Mouse (Mus musculus): ENCODE data around the gene Dst.

Gene Dst

GRCm38 (mm10) chr1:33908191-33908962, at the start of gene Dst:
Dst (plus strand) TSS chr1:33908225.
- DNase-seq (ENCODE audit: low read depth, low spot score): no peak

GRCm38 (mm10) chr1:33869031-33869430, 39.0 kb upstream of the Dst start:
- no peak for DNase-seq (ENCODE audit: low read depth, low spot score)

- no peak for DNase-seq (ENCODE audit: low read depth, low spot score)
Measured at GRCm38 (mm10) chr1:33869437-33869836, 38.6 kb upstream of the Dst start.

GRCm38 (mm10) chr1:33873561-33873960, 34.5 kb upstream of the Dst start:
- DNase-seq (ENCODE audit: low read depth, low spot score): no peak

GRCm38 (mm10) chr1:33875691-33876090, 32.3 kb upstream of the Dst start:
- no peak for DNase-seq (ENCODE audit: low read depth, low spot score)

- peak; percentile 7 for DNase-seq (ENCODE audit: low read depth, low spot score)
Measured at GRCm38 (mm10) chr1:33876416-33876815, 31.6 kb upstream of the Dst start.

GRCm38 (mm10) chr1:33878170-33878569, 29.9 kb upstream of the Dst start:
- DNase-seq (ENCODE audit: low read depth, low spot score): no peak

GRCm38 (mm10) chr1:33883102-33883839, 24.8 kb upstream of the Dst start:
- no peak for DNase-seq (ENCODE audit: low read depth, low spot score)

GRCm38 (mm10) chr1:33892784-33893183, 15.2 kb upstream of the Dst start:
- DNase-seq (ENCODE audit: low read depth, low spot score): no peak

- DNase-seq (ENCODE audit: low read depth, low spot score): no peak
Measured at GRCm38 (mm10) chr1:33896116-33896515, 11.9 kb upstream of the Dst start.

GRCm38 (mm10) chr1:33896666-33897065, 11.4 kb upstream of the Dst start:
- no peak for DNase-seq (ENCODE audit: low read depth, low spot score)

GRCm38 (mm10) chr1:33897426-33897825, 10.6 kb upstream of the Dst start:
- DNase-seq (ENCODE audit: low read depth, low spot score): no peak

- no peak for DNase-seq (ENCODE audit: low read depth, low spot score)
Measured at GRCm38 (mm10) chr1:33898373-33898772, 9.7 kb upstream of the Dst start.

- no peak for DNase-seq (ENCODE audit: low read depth, low spot score)
Measured at GRCm38 (mm10) chr1:33900175-33900574, 7.8 kb upstream of the Dst start.

GRCm38 (mm10) chr1:33903587-33903986, 4.4 kb upstream of the Dst start:
- DNase-seq (ENCODE audit: low read depth, low spot score): peak; percentile 17

GRCm38 (mm10) chr1:33906216-33906615, 1.8 kb upstream of the Dst start:
- no peak for DNase-seq (ENCODE audit: low read depth, low spot score)

- no peak for DNase-seq (ENCODE audit: low read depth, low spot score)
Measured at GRCm38 (mm10) chr1:33906927-33907326, 1.1 kb upstream of the Dst start.

- no peak for DNase-seq (ENCODE audit: low read depth, low spot score)
Measured at GRCm38 (mm10) chr1:33907421-33908190, 419 bp upstream of the Dst start, which contains the start of gene Bend6. Bend6 (minus strand) TSS chr1:33907816.

- no peak for DNase-seq (ENCODE audit: low read depth, low spot score)
Measured at GRCm38 (mm10) chr1:33911589-33911988, 3.6 kb downstream of the Dst start.

GRCm38 (mm10) chr1:33916554-33916953, 8.5 kb downstream of the Dst start:
- DNase-seq (ENCODE audit: low read depth, low spot score): no peak

GRCm38 (mm10) chr1:33922975-33923374, 14.9 kb downstream of the Dst start:
- DNase-seq (ENCODE audit: low read depth, low spot score): no peak

- no peak for DNase-seq (ENCODE audit: low read depth, low spot score)
Measured at GRCm38 (mm10) chr1:33925283-33925682, 17.3 kb downstream of the Dst start.

Measured in skeletal muscle tissue, adult 2 months (tissue).